Mouse (Mus musculus) adrenal gland, adult 2 months (tissue): ENCODE measurements around the gene Itfg2. TPM values are rescaled to one million over a fixed set of nuclear protein-coding genes. Genes with fewer than 3 reads are reported as not detected.
A peak's percentile ranks its signal among the peaks of the same experiment; 100 is the strongest.

Experiments used
- DNase-seq: peaks from one replicate; pipeline ENCODE4 v3.0.0; 2021
- polyA plus RNA-seq: library from polyadenylated mRNA; depleted of rRNA; stranded (reverse); fragments of >200 nt; gene quantifications from 2 replicates; pipeline ENCODE4 v1.2.3, GENCODE M21; 2012
- total RNA-seq, 2 experiments: library from RNA; stranded (reverse); gene quantifications; 2 replicates each; pipeline ENCODE4 v1.2.3; 2021

The Itfg2 gene
- total and polyA plus RNA-seq, 3 experiments, result 28.6 to 32.8 (median 31.7) TPM

GRCm38 (mm10) chr6:128435474-128435873 is 10.7 kb upstream of the Itfg2 start:
- peak; percentile 92 for DNase-seq

GRCm38 (mm10) chr6:128433566-128433965 is 8.8 kb upstream of the Itfg2 start:
- no peak for DNase-seq

GRCm38 (mm10) chr6:128432356-128432915 is 7.7 kb upstream of the Itfg2 start:
- DNase-seq, result no peak

- no peak for DNase-seq
These were observed 5.1 kb upstream of the Itfg2 start for GRCm38 (mm10) chr6:128429826-128430225.

GRCm38 (mm10) chr6:128429300-128429699 is 4.6 kb upstream of the Itfg2 start:
- no peak for DNase-seq

GRCm38 (mm10) chr6:128427571-128427970 is 2.8 kb upstream of the Itfg2 start:
- no peak for DNase-seq

GRCm38 (mm10) chr6:128425046-128425445 is 315 bp upstream of the Itfg2 start:
- DNase-seq, result no peak

- no peak for DNase-seq
These were observed 1.0 kb downstream of the Itfg2 start for GRCm38 (mm10) chr6:128423496-128424268.

GRCm38 (mm10) chr6:128421480-128421879 is 3.3 kb downstream of the Itfg2 start:
- no peak for DNase-seq

- DNase-seq, result no peak
These were observed 3.7 kb downstream of the Itfg2 start for GRCm38 (mm10) chr6:128421036-128421435.

GRCm38 (mm10) chr6:128418076-128418475 is 6.7 kb downstream of the Itfg2 start:
- no peak for DNase-seq

GRCm38 (mm10) chr6:128416169-128416568 is 8.6 kb downstream of the Itfg2 start:
- DNase-seq, result no peak

GRCm38 (mm10) chr6:128411115-128411514 is 13.6 kb downstream of the Itfg2 start:
- DNase-seq, result peak; percentile 75

GRCm38 (mm10) chr6:128410305-128410704 is 14.4 kb downstream of the Itfg2 start:
- DNase-seq, result no peak

GRCm38 (mm10) chr6:128408544-128409125 is 16.1 kb downstream of the Itfg2 start:
- DNase-seq, result no peak

GRCm38 (mm10) chr6:128404708-128405107 is 20.0 kb downstream of the Itfg2 start:
- no peak for DNase-seq

GRCm38 (mm10) chr6:128399421-128400185 is 25.1 kb downstream of the Itfg2 start:
- DNase-seq, result peak; percentile 49

- no peak for DNase-seq
These were observed 25.7 kb downstream of the Itfg2 start, which contains the start of gene Nrip2 for GRCm38 (mm10) chr6:128398996-128399395. Gene Nrip2, plus strand, starts transcription at chr6:128399296.

GRCm38 (mm10) chr6:128397574-128398261 is 27.0 kb downstream of the Itfg2 start:
- DNase-seq, result peak; percentile 87

GRCm38 (mm10) chr6:128390683-128391082 is 34.0 kb downstream of the Itfg2 start:
- DNase-seq, result no peak

GRCm38 (mm10) chr6:128389185-128389584 is 35.5 kb downstream of the Itfg2 start:
- DNase-seq, result no peak

- DNase-seq, result no peak
These were observed 39.7 kb downstream of the Itfg2 start for GRCm38 (mm10) chr6:128385026-128385425.
